Mouse (Mus musculus) CH12.LX (cell line): ENCODE data around the gene Anks1b.

Experiments used
- CTCF ChIP-seq, 2 experiments: IDR thresholded peaks in 1 of 2; conservative IDR thresholded peaks in 1 of 2; 2 replicates each; pipeline ENCODE4 v1.5.1; 2011 to 2012; ENCODE audit warnings: low read depth in 2 of 2, low read length in 2 of 2, improper control_type of control experiment in 1 of 2, inconsistent platforms in 1 of 2, mild to moderate bottlenecking in 1 of 2, moderate library complexity in 1 of 2
- HCFC1 ChIP-seq: IDR thresholded peaks from 2 replicates; pipeline ENCODE4 v1.6.1; 2012; ENCODE audit warnings: low read depth, mild to moderate bottlenecking, inconsistent platforms, low read length, improper control_type of control experiment
- JUND ChIP-seq: conservative IDR thresholded peaks from 2 replicates; pipeline ENCODE4 v1.6.1; 2011; ENCODE audit warnings: low read depth, low read length, improper control_type of control experiment
- MAZ ChIP-seq: IDR thresholded peaks from 2 replicates; pipeline ENCODE4 v1.6.1; 2012; ENCODE audit warnings: low read depth, mild to moderate bottlenecking, inconsistent platforms, low read length, improper control_type of control experiment, moderate library complexity
- MXI1 ChIP-seq: IDR thresholded peaks from 2 replicates; pipeline ENCODE4 v1.6.1; 2011; ENCODE audit warnings: mild to moderate bottlenecking, low read depth, low read length, improper control_type of control experiment
- POLR2A ChIP-seq: IDR thresholded peaks from 2 replicates; pipeline ENCODE4 v1.6.1; 2011; ENCODE audit warnings: low read depth, mild to moderate bottlenecking, improper control_type of control experiment, low read length
- ZKSCAN1 ChIP-seq: IDR thresholded peaks from 2 replicates; pipeline ENCODE4 v1.6.1; 2012; ENCODE audit warnings: low read depth, inconsistent platforms, low read length, improper control_type of control experiment, borderline replicate concordance

GRCm38 (mm10) chr10:89833166-89833565, 40.1 kb upstream of the Anks1b start:
- TF ChIP-seq MAZ (no peak), CTCF (conservative IDR thresholded peaks at IDR 0.05 in 1 of 2, IDR thresholded peaks at IDR 0.05 in 1 of 2; ENCODE audit: low read depth in 2 of 2, low read length in 2 of 2) (no peak), ZKSCAN1 (no peak), POLR2A (no peak), HCFC1 (no peak), JUND (no peak), MXI1 (no peak)
